Mouse (Mus musculus) CH12.LX (cell line): ENCODE measurements around the gene Rbms1. TPM values are rescaled to one million over a fixed set of nuclear protein-coding genes. Genes with fewer than 3 reads are reported as not detected.
A peak's percentile ranks its signal among the peaks of the same experiment; 100 is the strongest.

Source experiments
- DNase-seq: peaks from one replicate; pipeline ENCODE4 v3.0.0-alpha.2; 2013; ENCODE audit errors: extremely low read depth
- H3K27ac ChIP-seq: 2 replicates; pipeline ENCODE4 v1.5.1; 2012; ENCODE audit warnings: low read depth, mild to moderate bottlenecking, control low read depth, moderate library complexity; ENCODE audit not compliant: insufficient read depth
- H3K27me3 ChIP-seq: replicated peaks from 2 replicates; pipeline ENCODE3; 2012; ENCODE audit warnings: inconsistent platforms
- H3K36me3 ChIP-seq, 2 experiments: replicated peaks in 1 of 2; 2 replicates each; pipeline versions ENCODE3 to v1.6.1; 2012; ENCODE audit warnings: inconsistent platforms in 1 of 2, low read length in 1 of 2, mild to moderate bottlenecking in 1 of 2, mixed read lengths in 1 of 2, moderate library complexity in 1 of 2; ENCODE audit not compliant: control insufficient read depth in 1 of 2, insufficient read depth in 1 of 2
- H3K4me1 ChIP-seq, 2 experiments: 2 replicates each; pipeline ENCODE4 v1.6.1; 2012; ENCODE audit warnings: inconsistent platforms in 1 of 2, moderate library complexity in 1 of 2; ENCODE audit not compliant: insufficient read depth in 2 of 2, control insufficient read depth in 1 of 2
- H3K4me2 ChIP-seq: 2 replicates; pipeline ENCODE4 v1.6.1; 2012; ENCODE audit warnings: low read depth, mild to moderate bottlenecking, control low read depth; ENCODE audit not compliant: poor library complexity, insufficient read depth, severe bottlenecking
- H3K4me3 ChIP-seq, 3 experiments: fragments of 150-350 bp in 1 of 3; sonication (generic) in 1 of 3; replicated peaks in 1 of 3; 2 replicates each; pipeline versions ENCODE3 to v1.5.1; 2011 to 2012; ENCODE audit warnings: low read depth in 2 of 3, low read length in 2 of 3, mild to moderate bottlenecking in 2 of 3, moderate library complexity in 2 of 3, control low read depth in 1 of 3, improper control_type of control experiment in 1 of 3, inconsistent platforms in 1 of 3, mixed read lengths in 1 of 3; ENCODE audit not compliant: poor library complexity in 1 of 3
- H3K79me2 ChIP-seq: replicated peaks from 2 replicates; pipeline ENCODE4 v1.6.1; 2012; ENCODE audit warnings: mild to moderate bottlenecking, moderate library complexity; ENCODE audit not compliant: control insufficient read depth, poor library complexity, insufficient read depth, severe bottlenecking; ENCODE audit errors: extremely low read depth
- H3K9ac ChIP-seq: 2 replicates; pipeline ENCODE4 v1.6.1; 2012; ENCODE audit warnings: low read depth, mild to moderate bottlenecking, control low read depth, moderate library complexity; ENCODE audit not compliant: insufficient read depth
- H3K9me3 ChIP-seq: replicated peaks from 2 replicates; pipeline ENCODE3; 2012; ENCODE audit warnings: low read length, inconsistent platforms, mixed read lengths
- BHLHE40 ChIP-seq: IDR thresholded peaks from 2 replicates; pipeline ENCODE4 v1.6.1; 2011; ENCODE audit warnings: mild to moderate bottlenecking, low read depth, low read length, improper control_type of control experiment
- CHD2 ChIP-seq: IDR thresholded peaks from 2 replicates; pipeline ENCODE4 v1.6.1; 2011; ENCODE audit warnings: low read length, improper control_type of control experiment
- E2F4 ChIP-seq: IDR thresholded peaks from 2 replicates; pipeline ENCODE4 v1.6.1; 2011; ENCODE audit warnings: low read depth, low read length, improper control_type of control experiment; ENCODE audit not compliant: insufficient replicate concordance
- EP300 ChIP-seq: IDR thresholded peaks from 2 replicates; pipeline ENCODE4 v1.6.1; 2011; ENCODE audit warnings: low read length, improper control_type of control experiment
- ETS1 ChIP-seq: conservative IDR thresholded peaks from 2 replicates; pipeline ENCODE4 v1.6.1; 2012; ENCODE audit warnings: low read depth, mild to moderate bottlenecking, inconsistent platforms, low read length, improper control_type of control experiment, moderate library complexity
- HCFC1 ChIP-seq: IDR thresholded peaks from 2 replicates; pipeline ENCODE4 v1.6.1; 2012; ENCODE audit warnings: low read depth, mild to moderate bottlenecking, inconsistent platforms, low read length, improper control_type of control experiment
- IRF4 ChIP-seq: IDR thresholded peaks from 2 replicates; pipeline ENCODE4 v1.6.1; 2014; ENCODE audit warnings: low read depth, mild to moderate bottlenecking, inconsistent platforms, low read length, improper control_type of control experiment
- JUN ChIP-seq: IDR thresholded peaks from 2 replicates; pipeline ENCODE4 v1.6.1; 2011; ENCODE audit warnings: low read depth, mild to moderate bottlenecking, low read length, improper control_type of control experiment, moderate library complexity; ENCODE audit not compliant: insufficient read depth
- JUND ChIP-seq: conservative IDR thresholded peaks from 2 replicates; pipeline ENCODE4 v1.6.1; 2011; ENCODE audit warnings: low read depth, low read length, improper control_type of control experiment
- KAT2A ChIP-seq: IDR thresholded peaks from 2 replicates; pipeline ENCODE4 v1.6.1; 2012; ENCODE audit warnings: low read length, improper control_type of control experiment, inconsistent platforms; ENCODE audit not compliant: insufficient replicate concordance
- MAFK ChIP-seq: IDR thresholded peaks from 2 replicates; pipeline ENCODE4 v1.6.1; 2011; ENCODE audit warnings: low read length, improper control_type of control experiment; ENCODE audit not compliant: insufficient replicate concordance
- MAX ChIP-seq: IDR thresholded peaks from 2 replicates; pipeline ENCODE4 v1.6.1; 2011; ENCODE audit warnings: low read length, improper control_type of control experiment
- MAZ ChIP-seq: IDR thresholded peaks from 2 replicates; pipeline ENCODE4 v1.6.1; 2012; ENCODE audit warnings: low read depth, mild to moderate bottlenecking, inconsistent platforms, low read length, improper control_type of control experiment, moderate library complexity
- MEF2A ChIP-seq: IDR thresholded peaks from 2 replicates; pipeline ENCODE4 v1.6.1; 2014; ENCODE audit warnings: low read depth, mild to moderate bottlenecking, inconsistent platforms, low read length, improper control_type of control experiment, borderline replicate concordance
- MXI1 ChIP-seq: IDR thresholded peaks from 2 replicates; pipeline ENCODE4 v1.6.1; 2011; ENCODE audit warnings: mild to moderate bottlenecking, low read depth, low read length, improper control_type of control experiment
- MYC ChIP-seq: IDR thresholded peaks from 2 replicates; pipeline ENCODE4 v1.6.1; 2011; ENCODE audit warnings: low read depth, mild to moderate bottlenecking, improper control_type of control experiment, low read length
- NELFE ChIP-seq: IDR thresholded peaks from 2 replicates; pipeline ENCODE4 v1.6.1; 2011; ENCODE audit warnings: low read depth, low read length, improper control_type of control experiment
- PAX5 ChIP-seq: IDR thresholded peaks from 2 replicates; pipeline ENCODE4 v1.6.1; 2012; ENCODE audit warnings: low read length, inconsistent platforms, mixed read lengths
- POLR2A ChIP-seq: IDR thresholded peaks from 2 replicates; pipeline ENCODE4 v1.6.1; 2011; ENCODE audit warnings: low read depth, mild to moderate bottlenecking, improper control_type of control experiment, low read length
- RAD21 ChIP-seq: IDR thresholded peaks from 2 replicates; pipeline ENCODE4 v1.6.1; 2011; ENCODE audit warnings: low read depth, mild to moderate bottlenecking, low read length, improper control_type of control experiment, moderate library complexity
- SIN3A ChIP-seq: IDR thresholded peaks from 2 replicates; pipeline ENCODE4 v1.6.1; 2012; ENCODE audit warnings: low read length, improper control_type of control experiment, inconsistent platforms
- SMC3 ChIP-seq: IDR thresholded peaks from 2 replicates; pipeline ENCODE4 v1.6.1; 2011; ENCODE audit warnings: low read depth, low read length, improper control_type of control experiment
- TBP ChIP-seq: conservative IDR thresholded peaks from 2 replicates; pipeline ENCODE4 v1.6.1; 2011; ENCODE audit warnings: low read depth, low read length, improper control_type of control experiment
- TCF12 ChIP-seq: IDR thresholded peaks from 2 replicates; pipeline ENCODE4 v1.6.1; 2014; ENCODE audit warnings: low read depth, mild to moderate bottlenecking, inconsistent platforms, low read length, improper control_type of control experiment
- USF1 ChIP-seq: IDR thresholded peaks from 2 replicates; pipeline ENCODE4 v1.6.1; 2014; ENCODE audit warnings: low read depth, mild to moderate bottlenecking, inconsistent platforms, low read length, improper control_type of control experiment
- USF2 ChIP-seq: conservative IDR thresholded peaks from 2 replicates; pipeline ENCODE4 v1.6.1; 2011; ENCODE audit warnings: low read depth, low read length, improper control_type of control experiment
- ZC3H11A ChIP-seq: IDR thresholded peaks from 2 replicates; pipeline ENCODE4 v1.6.1; 2012; ENCODE audit warnings: low read depth, mild to moderate bottlenecking, inconsistent platforms, low read length, improper control_type of control experiment
- ZMIZ1 ChIP-seq: IDR thresholded peaks from 2 replicates; pipeline ENCODE4 v1.6.1; 2012; ENCODE audit warnings: low read depth, mild to moderate bottlenecking, inconsistent platforms, low read length, improper control_type of control experiment
- dilution Hi-C: fragments of 300-500 bp; cut with MboI; formaldehyde crosslinking; loops from 2 replicates; pipeline ENCODE4 v1.14.3; 2020; ENCODE audit warnings: low sequenced_read_pairs; ENCODE audit not compliant: extremely low pct_unique_long_range_greater_than_20kb, extremely low pct_ligation_motif_present
- in situ Hi-C: fragments of 300-500 bp; cut with MboI; formaldehyde crosslinking; loops from 3 replicates; pipeline ENCODE4 v1.14.3; 2019; ENCODE audit warnings: low sequenced_read_pairs, low pct_ligation_motif_present, low pct_unique_long_range_greater_than_20kb, mixed read lengths
- polyA plus RNA-seq: library from polyadenylated mRNA; unstranded; fragments of >175 nt; gene quantifications from 2 replicates; pipeline ENCODE4 v1.2.1, GENCODE M21; 2012; ENCODE audit warnings: low read depth; ENCODE audit not compliant: insufficient read length
- total RNA-seq, 2 experiments: library from RNA; depleted of rRNA; stranded (reverse); fragments of 300-350 nt in 1 of 2; fragments of >200 nt in 1 of 2; gene quantifications; 2 replicates each; pipeline ENCODE4 v1.2.3; 2012 to 2014

The Rbms1 gene
- total and polyA plus RNA-seq, 3 experiments, result 10.6 to 33.9 (median 12.6) TPM

DNA sequence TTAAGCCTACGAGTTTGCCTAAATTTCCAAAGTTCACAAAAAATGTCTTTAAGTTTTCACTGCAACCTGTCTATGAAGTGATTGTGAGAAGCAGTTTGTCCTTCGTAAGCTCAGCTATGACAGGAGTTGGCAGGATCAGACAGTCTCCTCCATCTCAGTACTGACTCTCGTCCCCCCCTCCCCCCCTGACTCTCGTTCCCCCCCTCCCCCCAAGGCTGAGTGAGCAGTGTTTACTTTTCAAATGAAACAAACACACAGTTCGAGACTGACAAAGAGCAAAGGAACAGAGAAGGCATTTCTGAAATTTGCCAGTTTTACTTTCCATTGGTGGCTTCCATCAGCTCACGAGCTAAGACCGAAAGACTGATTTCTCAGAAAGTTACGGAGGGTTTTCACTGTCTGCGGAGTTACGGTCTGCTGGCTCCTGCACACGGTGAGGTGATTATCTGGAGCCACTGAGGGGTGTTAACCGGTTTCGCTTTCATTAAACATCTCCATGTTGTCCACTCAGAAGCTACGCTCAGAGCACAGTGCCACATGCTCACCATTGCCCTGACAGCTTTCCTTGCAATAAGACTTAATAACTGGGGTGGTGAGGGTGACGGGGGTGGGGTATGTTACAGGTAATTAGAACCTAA is 162.0 kb downstream of the Rbms1 start:
- in situ Hi-C loops (no loop called here), dilution Hi-C loops (no loop called here)
- H3K36me3 ChIP-seq, result peaks cover 0 to 23% of the 10 kb centered on the region in 2 experiments
- H3K9ac ChIP-seq, result no peak overlapping the region
- H3K9me3 ChIP-seq, result no peaks in the 10 kb centered on the region
- H3K4me1 ChIP-seq, result peaks cover 4 to 19% of the 10 kb centered on the region in 2 experiments; a peak in 3 of 4 replicates
- H3K27ac ChIP-seq, result no peak overlapping the region
- TF ChIP-seq KAT2A, result no peak
- no peak for TF ChIP-seq SIN3A
- TF ChIP-seq IRF4, result peak; percentile 87
- TF ChIP-seq JUN, result no peak
- no peak for TF ChIP-seq ZC3H11A
- peak; percentile 91 for TF ChIP-seq ETS1
- peak; percentile 98 for TF ChIP-seq BHLHE40
- TF ChIP-seq JUND, result 0 out of 2 replicates have a peak, but pooled peaks have one; percentile 17
- no peak for TF ChIP-seq MAZ
- peak; percentile 73 for TF ChIP-seq MAX
- TF ChIP-seq MYC, result peak; percentile 71
- no peak for TF ChIP-seq ZMIZ1
- TF ChIP-seq USF2, result no peak
- 0 out of 2 replicates have a peak, but pooled peaks have one; percentile 66 for TF ChIP-seq CHD2
- 0 out of 2 replicates have a peak, but pooled peaks have one; percentile 41 for TF ChIP-seq TCF12
- TF ChIP-seq USF1, result no peak
- peak; percentile 76 for TF ChIP-seq EP300
- TF ChIP-seq NELFE, result no peak
- peak; percentile 74; the same call in 1 of the 2 replicates for TF ChIP-seq MXI1
- no peak for TF ChIP-seq E2F4
- no peak for TF ChIP-seq HCFC1
- TF ChIP-seq MAFK, result peak; percentile 86
- TF ChIP-seq RAD21, result no peak
- no peak for TF ChIP-seq TBP
- TF ChIP-seq PAX5, result 0 out of 2 replicates have a peak, but pooled peaks have one; percentile 33
- TF ChIP-seq MEF2A, result peak; percentile 70
- no peak for TF ChIP-seq POLR2A
- TF ChIP-seq SMC3, result no peak; the same call in 1 of the 2 replicates
- DNase-seq, result peak; percentile 88
- H3K4me3 ChIP-seq, result peak overlapping the region; percentile 27 to 33 (median 28)
- no peaks in the 10 kb centered on the region for H3K27me3 ChIP-seq
- peak overlapping the region; percentile 95 for H3K4me2 ChIP-seq
- no peaks in the 10 kb centered on the region for H3K79me2 ChIP-seq
